Mouse (Mus musculus) yolk sac, embryonic 10.5 days (tissue): ENCODE measurements at regions not wholly inside any gene's neighbourhood (a gene's known extent, or its start where the extent isn't known, plus 50 kb on each side); places are given as distances from the start of the nearest gene placed in this dataset.

Experiments used
- DNase-seq: peaks from one replicate; pipeline ENCODE4 v3.0.0-alpha.2; 2017; ENCODE audit warnings: low spot score

DNA sequence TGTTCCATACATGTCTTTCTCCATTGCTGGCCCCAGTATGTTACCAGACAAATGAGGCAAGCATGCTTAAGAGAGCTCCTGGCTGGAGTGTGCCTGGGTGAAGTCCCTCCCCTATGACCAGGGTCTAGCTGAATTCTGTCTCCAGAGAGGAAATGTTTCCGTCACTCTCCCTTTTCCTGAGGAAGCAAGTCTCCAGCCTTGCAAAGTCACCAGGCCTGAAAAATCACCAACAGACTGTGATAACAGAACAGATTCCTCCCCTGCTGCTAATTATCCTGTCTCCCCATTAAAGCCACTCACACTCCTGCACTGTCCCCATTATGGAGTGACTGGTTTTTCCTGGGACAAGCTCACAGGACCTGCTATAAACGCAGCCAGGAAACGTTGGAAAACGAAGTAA, 303.2 kb upstream of the Jag1 start:
- DNase-seq = no peak

DNA sequence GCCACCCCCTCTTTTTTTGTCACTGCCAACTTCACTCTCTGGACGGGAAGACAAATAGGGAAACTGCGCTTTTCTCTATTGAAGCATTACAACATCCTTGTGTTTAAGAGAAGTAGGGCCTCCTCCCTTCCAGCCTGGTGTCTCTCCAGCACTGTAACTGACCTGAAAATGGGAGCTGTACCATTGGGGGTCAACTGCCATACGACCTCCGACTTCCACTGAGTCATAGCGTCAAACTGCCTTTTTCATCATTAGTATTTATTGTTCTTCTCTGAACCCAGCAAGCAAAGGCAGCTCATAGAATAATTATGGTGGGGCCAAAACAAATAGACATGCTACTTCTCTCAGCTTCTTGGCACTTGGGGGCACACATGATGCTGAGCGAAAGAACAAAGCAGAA, 301.2 kb upstream of the Jag1 start:
- DNase-seq = no peak

DNA sequence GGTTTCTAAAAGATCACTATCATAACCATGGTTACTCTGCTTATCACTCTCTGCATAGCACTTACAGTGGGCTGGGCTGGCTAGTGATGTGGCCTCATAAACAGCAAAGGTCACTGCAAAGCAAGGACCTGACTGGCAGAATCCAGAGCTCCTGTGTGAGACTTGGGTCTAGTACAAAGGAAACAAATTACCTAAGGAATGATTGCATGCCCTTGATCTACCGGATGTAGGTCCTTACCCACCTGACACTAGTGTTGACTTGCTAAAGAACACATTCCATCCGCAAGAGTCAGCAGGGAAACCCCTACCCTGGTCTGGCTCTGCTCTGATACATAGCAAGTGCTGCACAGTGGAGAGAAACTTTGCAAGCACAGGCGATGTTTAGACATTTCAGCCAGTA, 297.0 kb upstream of the Jag1 start:
- DNase-seq = no peak

DNA sequence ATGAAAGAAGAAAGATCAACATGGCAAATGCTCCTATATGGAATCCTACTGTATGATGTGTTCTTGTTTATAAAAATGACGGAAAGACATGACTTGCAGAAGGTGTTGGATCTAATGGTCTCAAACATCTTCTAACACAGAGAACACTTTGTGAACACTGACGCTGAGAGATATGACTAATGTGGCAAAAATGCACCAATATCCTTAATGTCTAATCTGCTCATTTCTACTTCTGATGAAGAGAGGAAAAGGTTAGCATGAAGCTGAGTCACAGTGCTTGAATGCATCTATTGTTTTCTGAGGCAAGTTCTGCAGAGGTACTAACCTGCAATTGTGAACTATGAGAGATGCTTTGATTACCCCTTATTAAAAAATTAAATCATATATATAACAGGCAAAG, 293.2 kb upstream of the Jag1 start:
- no peak for DNase-seq

DNA sequence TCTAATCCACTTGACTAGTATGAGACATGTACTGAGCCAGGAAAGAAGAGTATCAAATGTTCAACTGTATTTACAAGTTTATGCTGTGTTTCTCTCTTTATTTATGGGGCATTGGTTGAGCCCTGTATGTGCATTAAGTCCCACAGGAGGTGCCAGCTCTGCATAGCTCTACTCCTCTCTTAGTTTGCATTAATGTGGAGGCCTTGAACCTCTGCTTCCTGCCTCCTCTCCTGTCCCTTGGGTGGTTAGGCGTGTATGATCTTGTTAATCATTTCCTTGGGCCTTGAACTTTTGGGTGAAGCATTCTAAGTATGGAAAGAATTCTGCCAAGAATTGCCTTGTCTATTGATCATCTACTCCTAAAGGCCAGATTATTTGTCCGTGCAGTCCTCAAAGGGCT, 291.9 kb upstream of the Jag1 start:
- no peak for DNase-seq

DNA sequence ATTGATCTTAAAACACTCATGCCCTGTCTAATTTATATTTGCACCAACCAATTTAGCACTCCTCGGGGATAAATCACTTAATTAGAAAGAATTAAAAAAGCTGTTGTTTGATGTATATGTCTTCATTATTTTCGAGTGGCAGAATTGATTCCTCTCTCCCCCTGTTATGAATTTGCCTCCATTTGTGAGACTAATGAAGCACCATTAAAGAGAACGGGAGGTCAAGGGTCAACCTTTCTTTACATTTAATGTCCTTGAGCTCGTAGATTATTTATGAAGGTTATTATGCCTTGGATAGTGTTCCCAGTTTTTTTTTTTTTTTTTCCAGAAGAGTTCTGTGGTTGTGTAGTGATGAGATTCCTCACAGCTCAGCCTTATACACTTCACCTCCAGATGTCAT, 277.0 kb upstream of the Jag1 start:
- no peak for DNase-seq

DNA sequence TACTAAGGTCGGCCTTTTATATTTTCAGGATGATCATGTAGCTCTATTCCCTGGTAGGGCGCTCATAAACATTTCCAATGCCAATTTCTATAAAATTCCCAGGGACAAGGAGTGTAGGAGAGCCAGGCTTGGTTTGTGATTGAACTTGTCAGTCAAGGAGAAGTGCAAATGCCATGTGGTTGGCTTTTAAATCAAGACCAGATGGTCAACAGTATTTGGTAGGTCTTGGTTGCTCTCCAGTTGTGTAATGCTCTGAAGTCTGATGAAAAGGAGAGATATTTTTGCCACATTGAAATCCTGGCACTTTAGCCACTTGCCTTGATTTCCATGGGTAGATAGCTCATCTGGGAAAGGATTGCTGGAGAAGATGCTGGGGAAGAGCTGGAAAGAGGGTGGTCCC, 263.4 kb upstream of the Jag1 start:
- no peak for DNase-seq

DNA sequence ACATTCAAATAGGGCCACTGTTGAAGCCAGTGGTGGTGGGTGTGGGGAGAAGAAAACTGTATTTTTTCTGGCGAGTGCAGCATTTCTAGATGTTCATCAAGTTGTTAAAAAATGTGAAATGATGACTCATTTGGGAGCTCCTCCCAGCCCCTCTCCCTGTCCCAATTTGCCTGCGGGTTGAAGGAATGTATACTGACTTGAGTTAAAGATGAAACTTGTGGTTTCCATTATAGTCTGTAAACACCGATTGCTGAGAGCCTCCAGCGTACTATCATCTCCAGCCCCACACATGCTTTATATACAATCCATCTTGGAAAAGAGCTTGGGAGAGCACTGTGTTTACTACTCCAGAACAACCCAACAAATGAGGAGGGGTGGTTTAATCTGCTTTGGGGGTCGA, 258.9 kb upstream of the Jag1 start:
- no peak for DNase-seq

DNA sequence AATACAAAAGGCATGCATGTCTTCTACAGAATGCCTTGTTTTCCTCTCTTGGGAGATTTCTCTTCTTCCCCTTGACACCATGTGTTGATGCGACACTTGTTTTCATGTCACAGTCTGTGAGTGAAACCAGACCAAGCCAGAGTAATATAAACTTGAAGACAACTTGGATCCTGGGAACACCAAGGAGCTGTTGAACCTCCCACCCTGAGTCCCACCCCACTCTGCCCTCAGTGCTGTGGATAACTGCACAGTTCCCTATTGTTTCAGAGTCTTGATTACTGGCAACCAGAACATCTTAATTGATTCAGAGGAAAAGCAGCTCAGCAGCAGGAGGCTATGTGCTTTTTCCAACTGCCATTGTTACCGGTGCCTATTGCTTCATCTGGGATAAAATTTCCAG, 254.6 kb upstream of the Jag1 start:
- DNase-seq = no peak

DNA sequence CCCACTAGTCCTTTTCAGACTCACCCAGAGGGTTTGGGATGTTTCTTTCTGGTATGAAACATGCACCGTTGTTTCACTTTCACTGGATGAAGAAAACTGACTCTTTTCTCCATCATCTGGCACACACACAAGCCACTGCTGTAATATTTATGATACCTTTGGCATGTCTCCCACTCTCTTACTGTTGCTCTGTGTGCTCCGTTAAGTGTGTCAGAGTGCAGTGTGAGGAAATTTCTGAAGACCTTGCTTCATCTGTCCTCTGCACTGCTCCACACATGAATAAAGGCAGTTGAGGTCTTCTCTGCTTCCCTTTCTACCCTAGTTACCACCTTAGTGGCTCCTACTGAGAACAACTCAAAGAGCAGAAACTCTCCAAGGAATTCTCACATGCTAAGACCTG, 246.6 kb upstream of the Jag1 start:
- DNase-seq = no peak

DNA sequence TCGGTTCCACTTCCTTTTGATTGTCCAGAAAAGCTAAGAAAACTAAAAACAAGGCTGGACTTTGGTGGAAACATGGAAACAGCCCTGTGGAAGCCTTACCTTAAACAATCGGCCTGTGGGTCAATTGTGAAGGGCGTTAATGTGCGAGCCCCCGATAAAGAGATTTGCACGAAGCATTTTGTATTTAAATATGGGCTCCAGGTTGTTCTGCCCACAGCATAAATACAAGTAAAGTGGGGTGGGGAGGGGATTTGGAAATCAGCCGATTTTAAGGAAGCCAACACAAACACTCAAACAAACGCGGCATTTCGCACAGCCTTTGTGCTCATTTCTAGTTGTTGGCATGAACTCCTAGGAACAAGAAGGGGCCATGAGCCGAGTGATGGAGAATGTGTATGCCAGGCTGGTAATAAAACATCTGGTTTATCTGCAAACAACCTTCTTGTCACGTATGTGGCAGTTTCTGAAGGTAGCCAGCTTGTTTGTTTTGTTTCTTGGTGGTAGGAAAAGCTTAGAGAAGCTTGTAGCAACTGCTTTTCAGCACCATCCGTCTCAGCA, 240.8 kb upstream of the Jag1 start:
- no peak for DNase-seq

DNA sequence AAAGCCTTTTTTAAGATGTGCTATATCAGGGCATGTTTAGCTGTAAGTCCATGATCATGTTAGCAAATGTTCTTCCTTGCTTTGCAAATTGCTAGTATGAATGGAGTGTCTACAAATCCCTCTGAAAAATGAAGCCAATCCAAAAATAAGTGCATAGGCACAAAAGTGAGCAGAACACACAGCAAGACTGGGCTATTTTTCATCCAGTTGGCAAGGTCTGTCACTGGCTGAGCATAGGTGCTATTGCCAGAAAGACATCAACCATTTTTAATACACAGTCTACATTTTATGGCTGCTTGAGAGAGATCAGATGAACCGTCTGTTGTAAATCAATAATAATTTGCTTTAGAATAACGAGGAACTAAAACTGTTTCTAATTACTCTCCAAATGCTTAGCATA, 227.3 kb upstream of the Jag1 start:
- no peak for DNase-seq

DNA sequence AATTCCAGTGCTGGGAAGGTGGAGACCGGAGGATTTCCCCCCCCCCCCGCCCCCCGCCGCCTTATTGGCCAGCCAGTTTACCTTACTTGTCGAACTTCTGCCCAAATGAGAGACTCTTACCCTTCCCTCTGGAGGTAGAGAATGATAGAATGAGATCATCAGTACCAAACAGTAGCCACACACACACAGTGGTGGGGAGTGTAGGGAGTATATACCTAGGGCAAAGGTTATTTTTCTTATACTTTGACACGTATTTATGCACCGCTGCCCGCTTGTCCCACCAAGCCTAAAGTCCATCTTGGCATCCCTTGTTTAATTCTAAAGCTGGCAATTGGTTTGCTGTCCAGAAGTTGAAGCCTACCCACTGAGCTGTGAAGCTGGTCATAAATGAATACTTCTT, 213.6 kb upstream of the Jag1 start:
- no peak for DNase-seq

DNA sequence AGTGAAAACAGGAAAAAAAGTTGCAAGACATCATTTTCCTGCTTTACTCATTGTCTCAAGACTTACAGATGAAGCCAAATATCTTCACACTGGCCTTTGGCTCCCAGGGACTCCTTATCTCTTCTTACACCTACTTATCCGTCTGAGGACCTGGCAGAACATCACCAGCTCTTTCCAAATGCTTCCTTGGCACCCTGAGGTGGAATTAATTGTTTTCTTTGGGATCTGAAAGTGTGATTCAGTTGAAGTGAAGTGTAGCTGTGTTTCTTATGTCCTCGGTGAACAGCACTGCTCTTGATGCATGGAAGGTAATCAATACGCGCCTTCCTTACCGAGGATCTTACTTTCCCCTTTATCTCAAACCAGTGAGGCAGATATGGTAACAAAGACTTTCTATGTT, 207.0 kb upstream of the Jag1 start:
- no peak for DNase-seq

DNA sequence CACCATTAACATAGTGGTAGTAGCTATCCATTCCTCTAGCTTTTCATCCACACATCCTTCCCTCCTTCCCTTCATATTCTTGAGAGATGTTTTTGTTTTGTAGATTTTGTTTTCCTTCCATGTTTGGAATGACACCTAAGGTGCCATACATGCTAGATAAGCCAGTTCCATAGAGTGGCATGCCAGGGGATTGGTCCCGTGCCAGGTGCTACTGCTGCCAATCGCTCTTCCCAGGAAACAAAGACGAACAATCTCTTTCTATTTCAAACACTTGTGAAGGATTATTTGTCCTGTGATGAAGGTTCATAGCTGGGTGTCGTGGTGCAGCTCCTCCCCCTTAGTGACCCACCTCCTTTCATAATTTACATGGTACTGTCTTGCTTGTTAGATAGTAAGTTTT, 194.1 kb upstream of the Jag1 start:
- no peak for DNase-seq

DNA sequence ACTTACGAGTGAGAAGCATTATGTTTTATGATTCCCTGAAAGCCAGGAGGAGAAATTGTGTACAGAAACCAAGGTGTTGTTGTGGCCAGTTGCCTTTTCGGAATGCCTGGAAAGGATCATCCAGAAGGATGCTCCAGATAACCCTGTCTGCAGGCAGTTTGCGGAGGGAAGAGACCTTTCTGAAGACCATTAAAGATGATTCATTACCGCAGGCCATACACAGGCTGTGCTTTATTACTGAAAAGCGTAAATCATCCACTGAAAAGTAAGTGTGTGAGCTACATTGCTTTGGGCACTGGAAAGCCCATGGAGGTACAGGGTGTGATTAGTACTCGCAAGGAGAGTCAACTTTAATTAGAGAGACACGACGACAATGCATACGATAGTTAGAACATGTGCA, 191.7 kb upstream of the Jag1 start:
- no peak for DNase-seq

DNA sequence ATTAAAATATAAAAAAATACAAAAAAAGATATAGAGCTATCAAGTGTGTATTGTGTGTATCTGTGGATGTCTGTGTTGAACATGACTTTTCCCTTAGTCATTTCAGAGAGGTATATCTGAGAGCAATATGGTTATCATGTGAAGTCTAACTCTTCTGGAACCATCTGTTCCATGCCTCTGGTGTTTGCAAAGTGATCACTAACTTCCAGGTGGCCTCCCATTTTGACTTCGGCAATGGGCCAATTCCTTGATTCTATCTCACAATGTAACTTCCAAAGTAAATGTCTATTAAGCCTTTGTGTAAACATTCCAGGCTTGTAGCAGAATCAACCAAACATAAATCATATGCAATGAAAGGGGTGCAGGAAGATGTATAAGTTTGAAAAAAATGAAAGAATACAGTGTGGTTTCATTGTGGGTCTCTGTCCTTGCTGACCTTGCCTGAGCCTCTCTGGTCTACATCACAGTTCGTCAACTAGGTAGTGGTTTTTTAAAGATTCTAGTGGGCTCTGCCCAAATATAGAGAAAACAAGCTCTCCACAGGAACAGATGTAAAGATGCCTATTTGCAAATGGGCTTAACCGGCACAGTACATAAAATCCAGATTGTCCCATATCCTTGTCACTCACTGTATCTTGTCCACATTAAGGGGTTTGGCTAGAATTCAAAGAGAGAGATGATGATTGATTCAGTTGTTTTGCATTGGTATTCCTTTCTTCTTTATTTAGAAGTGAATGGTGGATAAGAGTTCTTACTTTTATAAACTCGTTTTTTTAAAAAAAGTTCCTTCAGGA, 185.2 kb upstream of the Jag1 start:
- no peak for DNase-seq

DNA sequence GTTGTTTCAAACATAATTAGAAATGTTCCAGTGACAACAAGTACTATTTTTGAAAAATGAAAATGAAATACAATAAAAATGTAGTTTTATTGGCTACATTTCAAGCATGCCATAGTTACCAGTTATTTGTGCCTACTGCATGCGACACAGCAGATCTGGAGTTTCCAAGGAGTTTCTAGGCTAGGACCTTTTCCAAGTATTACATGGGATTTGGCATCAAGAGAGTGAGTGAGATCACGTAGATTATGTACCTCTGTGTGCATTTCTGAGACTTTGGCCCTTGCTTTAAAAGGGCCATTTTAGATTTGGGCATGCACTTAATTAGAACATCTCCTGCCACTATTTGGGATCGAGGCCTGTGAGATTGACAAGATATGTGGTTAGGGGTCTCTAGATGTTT, 172.8 kb upstream of the Jag1 start:
- no peak for DNase-seq

DNA sequence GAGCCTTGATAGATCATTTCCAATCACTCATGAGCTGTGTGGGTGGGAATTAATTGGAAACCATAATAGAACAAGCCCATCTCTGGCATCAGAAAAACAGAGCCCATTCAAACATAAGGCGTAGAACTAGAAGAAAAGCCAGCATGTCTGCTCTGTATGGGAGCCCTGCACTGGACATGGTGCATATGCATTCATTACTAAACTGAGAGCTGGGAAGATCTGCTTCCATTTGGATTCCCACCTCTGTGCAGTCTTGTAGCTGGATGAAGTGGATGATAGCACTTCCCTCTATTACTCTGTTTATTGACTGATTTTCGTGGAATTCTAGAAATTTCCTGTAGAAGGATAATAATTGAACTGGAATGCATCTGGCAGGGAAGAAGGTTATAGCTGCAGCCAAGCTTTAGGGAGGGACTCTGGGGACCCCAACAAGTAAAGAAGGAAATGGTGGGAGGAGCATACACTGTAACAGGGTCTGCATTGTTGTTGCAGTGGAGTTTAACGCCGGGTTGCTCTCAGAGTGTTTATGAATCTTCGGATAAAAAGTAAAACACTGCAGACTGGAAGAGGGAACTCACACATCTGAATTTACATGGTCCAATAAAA, 155.2 kb upstream of the Jag1 start:
- DNase-seq = no peak

DNA sequence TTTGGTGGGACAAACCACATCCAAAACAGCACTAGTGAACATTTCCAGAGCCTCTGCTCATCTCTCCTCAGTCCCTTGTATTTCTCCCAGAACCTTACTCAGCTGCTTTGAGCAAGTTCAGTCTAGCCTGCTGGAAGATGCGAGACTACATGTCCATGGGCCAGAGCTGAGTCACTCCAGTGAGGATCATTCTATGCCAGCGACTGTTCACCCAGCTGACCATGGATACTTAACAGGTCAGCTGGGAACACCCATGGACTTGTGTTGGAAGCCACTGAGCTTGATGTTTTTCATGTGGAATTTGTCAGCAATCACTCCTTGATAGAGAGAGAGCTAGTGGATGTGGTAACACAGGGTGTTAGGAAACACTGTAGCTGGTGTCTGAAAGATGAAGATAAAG, 146.5 kb upstream of the Jag1 start:
- DNase-seq = no peak

DNA sequence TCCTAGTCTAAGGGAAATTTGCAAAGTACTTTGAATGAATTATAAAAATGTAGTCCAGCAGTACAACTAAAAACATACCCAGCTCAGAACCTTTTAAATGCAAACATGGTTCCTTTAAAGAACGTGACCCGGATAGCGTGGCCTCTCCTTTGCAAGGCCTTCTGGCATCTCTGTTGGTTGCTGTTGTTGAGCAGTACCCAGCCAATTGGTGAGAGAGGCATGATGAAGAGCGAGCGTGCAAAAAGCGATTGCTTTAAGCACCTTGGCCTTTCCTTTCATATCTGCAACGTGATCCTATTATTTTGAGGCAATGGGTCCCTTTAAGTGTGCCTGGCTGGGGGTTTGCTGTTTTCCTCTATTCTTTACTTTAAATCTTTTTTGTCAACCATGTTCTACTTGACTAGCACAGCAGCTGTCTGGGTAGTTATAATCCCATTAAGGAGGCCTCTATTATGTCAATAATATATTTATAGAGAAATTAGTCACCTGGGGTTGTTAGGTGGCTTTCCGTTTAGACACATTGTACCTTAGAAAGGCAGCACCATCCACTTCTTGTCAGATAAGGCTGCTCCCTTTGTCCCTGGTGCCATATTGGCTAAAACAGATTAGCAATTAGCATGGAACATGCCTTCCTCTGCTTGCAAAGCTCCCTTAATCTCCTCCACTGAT, 141.5 kb upstream of the Jag1 start:
- no peak for DNase-seq

DNA sequence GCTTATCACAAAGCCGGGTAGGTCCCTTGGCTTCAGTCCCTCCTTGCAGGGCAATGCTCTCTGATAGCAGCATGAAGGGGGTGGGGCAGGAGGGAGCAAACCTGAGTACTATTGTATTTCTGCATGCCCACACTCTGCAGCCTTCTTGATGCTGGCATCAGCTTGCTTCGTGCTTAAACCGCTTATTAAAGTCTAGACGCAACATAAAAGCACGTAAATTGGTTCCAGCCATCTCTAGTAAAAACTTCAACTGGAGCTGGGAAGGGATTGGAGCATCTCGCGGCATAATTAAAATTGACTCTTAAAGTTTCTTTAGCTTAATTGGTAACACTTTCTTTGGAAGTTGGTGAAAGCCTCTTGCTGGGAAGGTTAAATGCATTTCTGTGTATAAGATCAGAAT, 131.5 kb upstream of the Jag1 start:
- no peak for DNase-seq

DNA sequence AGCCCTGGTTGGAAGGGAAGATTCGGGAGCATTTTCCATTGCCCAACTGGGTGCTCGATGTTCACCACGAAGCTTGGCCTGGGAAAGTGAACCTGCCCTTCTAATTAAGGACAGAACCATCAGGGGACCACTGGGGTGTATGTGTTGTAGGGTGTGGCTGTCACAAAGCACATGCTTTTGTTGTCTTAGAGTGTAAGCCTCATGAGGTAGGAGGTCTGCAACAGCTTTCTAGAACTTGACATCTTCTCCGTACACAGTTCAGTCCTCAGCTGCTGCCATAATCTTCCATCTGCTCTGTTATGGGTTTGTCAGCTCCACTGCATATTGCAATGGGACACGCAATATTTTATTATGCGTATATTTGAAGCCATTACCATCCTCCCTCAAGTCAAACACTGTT, 127.9 kb upstream of the Jag1 start:
- DNase-seq = no peak
